Mouse (Mus musculus) NIH3T3 (cell line): ENCODE results near the gene Wdr81.

Source experiments
- DNase-seq: peaks from one replicate; pipeline ENCODE4 v3.0.0-alpha.2; 2012; ENCODE audit warnings: low read depth

Wdr81 gene

DNA sequence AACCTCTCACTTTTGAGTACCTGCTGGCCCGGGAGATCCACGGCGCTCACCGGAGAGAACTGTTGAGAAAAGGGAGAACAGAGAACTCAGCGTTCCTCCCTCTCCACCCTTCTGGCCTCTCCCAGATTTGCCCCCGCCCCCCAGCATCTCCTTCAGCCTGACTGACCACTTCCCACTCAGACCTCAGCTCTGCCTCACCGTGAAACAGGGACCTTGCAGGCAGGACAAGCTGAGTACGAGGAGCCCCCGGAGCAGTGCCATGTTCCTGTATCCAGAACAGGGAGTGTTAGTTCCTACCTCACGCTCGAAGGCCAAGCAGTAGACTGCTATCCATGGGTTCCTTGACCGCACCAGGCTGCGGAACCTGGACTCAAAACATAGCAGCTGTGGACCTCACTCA, 16.3 kb downstream of the Wdr81 start:
- no peak for DNase-seq

GRCm38 (mm10) chr11:75434138-75434537, 20.4 kb downstream of the Wdr81 start:
- DNase-seq: no peak

DNA sequence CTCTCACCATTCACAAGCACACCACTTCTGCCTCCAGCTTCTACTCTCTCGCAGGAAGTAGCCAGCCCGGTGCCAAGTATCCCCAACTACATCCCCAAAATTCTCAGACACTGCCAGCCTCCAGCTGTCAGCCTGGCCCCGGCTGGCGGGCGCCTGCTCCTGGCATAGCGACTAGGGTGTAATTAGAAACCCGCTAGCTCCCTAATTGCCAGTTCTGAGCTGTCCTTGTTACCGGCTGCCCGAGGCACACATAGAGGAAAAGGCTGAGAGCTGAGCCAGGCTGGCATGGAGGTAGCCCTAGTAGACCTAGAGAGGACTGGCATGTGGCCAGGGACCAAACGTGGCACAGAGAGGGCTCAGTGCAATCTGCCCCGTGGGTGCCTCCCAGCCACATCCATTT, 23.2 kb downstream of the Wdr81 start:
- DNase-seq: no peak

GRCm38 (mm10) chr11:75429019-75429705, 25.4 kb downstream of the Wdr81 start:
- DNase-seq: no peak

GRCm38 (mm10) chr11:75424459-75424858, 30.1 kb downstream of the Wdr81 start:
- no peak for DNase-seq

- DNase-seq: no peak
Measured at GRCm38 (mm10) chr11:75424033-75424432, 30.5 kb downstream of the Wdr81 start.

GRCm38 (mm10) chr11:75423091-75423490, 31.4 kb downstream of the Wdr81 start:
- no peak for DNase-seq

GRCm38 (mm10) chr11:75422013-75422792, 32.3 kb downstream of the Wdr81 start, which contains the start of gene Serpinf1:
Serpinf1 (minus strand) TSS chr11:75422701.
- DNase-seq: peak; percentile 72

DNA sequence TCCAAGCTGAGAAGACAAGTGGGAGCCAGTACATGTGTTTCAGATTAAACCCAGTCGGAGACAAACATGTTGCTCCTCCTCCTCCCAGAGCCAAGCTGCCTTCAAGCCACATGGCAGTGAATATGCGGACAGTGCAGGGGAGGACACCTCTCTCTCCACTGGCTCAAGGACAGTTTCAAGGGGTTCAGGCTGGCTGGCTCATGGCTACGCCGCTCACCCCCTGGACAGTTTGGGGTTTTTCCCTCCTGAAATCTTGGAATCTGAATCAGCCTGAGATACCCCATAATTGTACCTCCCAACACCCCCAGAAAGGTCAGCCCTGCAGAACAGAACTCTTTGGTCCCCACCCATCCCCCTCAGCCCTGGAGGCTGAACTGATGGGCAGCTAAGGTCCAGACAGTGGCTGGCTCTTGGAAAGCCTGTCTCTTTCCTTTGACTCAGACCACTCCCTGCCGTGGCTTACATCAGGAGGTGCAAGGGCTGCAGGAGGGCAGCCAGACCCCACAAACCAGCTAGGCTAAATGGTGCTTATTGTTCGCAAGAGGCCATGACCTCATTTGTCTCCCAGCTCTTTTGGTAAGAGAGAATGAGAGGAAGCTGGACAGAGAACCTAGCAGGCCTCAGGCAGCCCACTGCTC, 33.0 kb downstream of the Wdr81 start:
- DNase-seq: peak; percentile 85

GRCm38 (mm10) chr11:75420810-75421374, 33.6 kb downstream of the Wdr81 start:
- DNase-seq: no peak

GRCm38 (mm10) chr11:75420037-75420436, 34.5 kb downstream of the Wdr81 start:
- DNase-seq: no peak

GRCm38 (mm10) chr11:75415994-75416393, 38.5 kb downstream of the Wdr81 start:
- no peak for DNase-seq

GRCm38 (mm10) chr11:75415096-75415495, 39.4 kb downstream of the Wdr81 start:
- DNase-seq: no peak

GRCm38 (mm10) chr11:75410591-75410990, 43.9 kb downstream of the Wdr81 start:
- DNase-seq: no peak

DNA sequence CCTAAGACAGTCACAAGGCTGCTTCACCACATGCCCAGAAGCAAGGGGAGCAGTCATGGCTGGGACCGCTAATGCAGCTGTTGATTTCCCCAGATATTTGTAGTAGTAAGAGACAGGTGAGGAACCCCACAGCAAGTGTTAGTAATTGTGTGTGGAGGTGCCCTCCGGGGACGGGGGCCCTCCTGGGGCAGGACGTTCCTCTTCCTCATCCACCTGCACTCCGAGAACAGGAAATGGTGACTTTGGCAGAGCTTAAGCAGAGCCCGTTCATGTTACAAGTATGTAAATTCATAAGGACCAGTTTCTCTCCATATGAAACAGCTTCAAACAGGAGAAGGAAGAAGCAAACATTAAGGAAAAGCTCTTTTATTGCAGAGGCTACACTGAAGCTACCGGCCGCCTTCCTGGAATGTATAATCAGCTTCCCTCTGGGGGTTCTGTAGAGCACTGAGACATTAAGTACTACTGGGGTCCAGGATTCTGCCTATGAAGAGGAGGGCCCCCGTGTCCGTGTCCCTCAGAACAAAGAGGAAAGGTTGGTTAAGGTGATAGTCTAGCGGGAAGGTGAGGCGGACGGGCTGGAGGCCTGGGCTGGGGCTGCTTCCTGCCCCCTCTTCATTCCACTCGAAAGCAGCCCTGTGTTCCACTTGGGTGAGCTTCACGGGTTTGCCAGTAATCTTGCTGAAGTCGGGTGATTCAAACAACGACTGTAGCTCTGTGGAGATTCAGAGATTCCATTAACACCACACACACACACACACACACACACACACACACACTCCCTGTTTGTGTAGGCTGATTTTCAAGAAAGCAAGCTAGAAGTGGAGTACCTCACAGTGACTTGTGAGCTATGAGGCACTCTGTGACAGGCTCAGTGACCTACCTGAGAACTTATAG, 44.6 kb downstream of the Wdr81 start:
- DNase-seq: no peak

DNA sequence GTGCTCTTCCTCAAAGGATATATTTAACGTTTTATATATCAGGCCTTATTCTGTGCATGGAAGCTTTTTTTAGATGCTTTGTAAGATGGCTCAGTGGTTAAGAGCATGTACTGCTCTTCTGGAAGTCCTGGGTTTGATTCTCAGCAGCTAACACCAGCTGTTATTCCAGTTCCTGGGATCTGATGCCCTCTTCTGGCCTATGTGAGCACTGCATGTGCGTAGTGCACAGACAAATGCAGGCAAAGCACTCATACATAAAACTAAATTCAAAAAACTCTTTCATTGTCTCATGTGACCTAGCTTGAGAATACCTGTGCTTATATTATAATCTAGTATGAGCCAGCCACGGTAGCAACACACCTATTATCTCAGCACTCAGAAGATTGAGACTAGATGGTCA, 47.7 kb downstream of the Wdr81 start:
- DNase-seq: peak; percentile 67

DNA sequence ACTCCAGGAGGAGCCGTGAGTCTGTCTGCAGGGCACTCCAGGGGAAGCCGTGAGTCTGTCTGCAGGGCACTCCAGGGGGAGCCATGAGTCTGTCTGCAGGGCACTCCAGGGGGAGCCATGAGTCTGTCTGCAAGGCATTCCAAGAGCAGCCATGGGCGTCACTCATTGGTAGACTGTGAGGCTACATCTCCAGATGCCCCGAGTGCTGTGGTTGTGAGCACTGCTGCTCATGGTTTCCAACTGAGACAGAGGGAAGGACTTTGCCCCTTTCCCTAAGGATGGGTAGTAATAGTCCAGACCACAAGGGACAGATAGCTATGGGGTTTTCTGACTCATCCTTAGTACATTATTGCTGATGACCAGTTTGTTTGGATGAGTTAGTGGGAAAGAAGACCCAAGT, 48.4 kb downstream of the Wdr81 start:
- peak; percentile 55 for DNase-seq

GRCm38 (mm10) chr11:75404801-75405200, 49.7 kb downstream of the Wdr81 start:
- DNase-seq: no peak

- peak; percentile 95 for DNase-seq
Measured at GRCm38 (mm10) chr11:75403301-75404052, 51.0 kb downstream of the Wdr81 start.

DNA sequence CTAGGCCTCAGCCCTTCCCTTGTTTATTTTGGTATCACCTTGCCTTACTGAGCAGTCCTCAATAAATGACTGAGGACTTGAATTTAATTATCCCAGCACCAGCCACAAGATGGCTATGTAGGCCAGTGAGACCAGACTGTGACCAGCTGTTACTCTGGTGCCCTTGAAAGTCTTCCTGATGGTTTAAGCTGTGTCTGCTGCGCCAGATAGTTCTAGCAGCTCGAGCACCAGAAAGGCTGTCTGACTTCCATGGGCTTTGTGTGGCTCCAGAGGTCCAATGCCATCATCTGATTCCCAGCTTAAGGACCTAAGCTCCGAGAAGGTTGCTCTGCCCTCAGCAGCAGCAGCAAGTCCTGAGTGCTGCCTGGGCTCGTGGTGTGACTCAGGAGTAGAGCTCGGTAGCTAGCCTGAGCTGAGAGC, 52.2 kb downstream of the Wdr81 start:
- peak; percentile 84 for DNase-seq

DNA sequence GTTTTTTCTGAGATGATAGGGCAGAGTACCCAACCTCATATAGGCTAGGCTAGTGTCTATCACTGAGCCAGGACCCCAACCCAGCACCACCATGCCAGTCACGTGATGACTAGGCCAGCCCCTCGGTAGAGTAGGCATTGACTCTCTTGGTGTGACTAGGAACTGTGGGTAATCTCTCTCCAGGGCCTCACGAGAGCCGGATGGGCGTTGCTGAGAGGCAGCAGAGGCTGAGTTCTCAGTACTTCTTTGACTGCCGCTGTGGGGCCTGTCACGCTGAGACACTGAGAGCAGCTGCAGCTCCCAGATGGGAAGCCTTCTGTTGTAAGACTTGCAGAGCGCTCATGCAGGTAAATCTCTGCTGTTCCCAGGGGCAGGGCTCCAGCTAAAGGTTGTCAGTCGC, 54.4 kb downstream of the Wdr81 start:
- no peak for DNase-seq
